Mouse (Mus musculus) heart, postnatal 36 days (tissue): ENCODE measurements around the gene Asb14. TPM values are rescaled to one million over a fixed set of nuclear protein-coding genes. Genes with fewer than 3 reads are reported as not detected.
"Not testable (repeated sequence)": the region's sequence is repeated elsewhere in the genome, so short reads cannot be mapped to it uniquely, and the experiment has no call there.

Experiments
- DNase-seq, 2 experiments: peaks; one replicate each; pipeline ENCODE4 v3.0.0; 2021 to 2022
- intact Hi-C: fragments of 180-260 bp; cut with DNase I; formaldehyde crosslinking; loops from one replicate; pipeline ENCODE4 v1.15.1; 2025
- total RNA-seq, 2 experiments: library from RNA; stranded (reverse); gene quantifications; 2 replicates each; pipeline ENCODE4 v1.2.3; 2021

Gene Asb14
- total RNA-seq, 2 experiments from 2014 or later = 89.6 to 92.3 TPM

- intact Hi-C loops = no loop called here
- no peak for DNase-seq
Measured at GRCm38 (mm10) chr14:26934891-26935290, 40.5 kb downstream of the Asb14 start.

- intact Hi-C loops = no loop called here
- DNase-seq = no peak
Measured at GRCm38 (mm10) chr14:26935558-26935957, 41.2 kb downstream of the Asb14 start.

DNA sequence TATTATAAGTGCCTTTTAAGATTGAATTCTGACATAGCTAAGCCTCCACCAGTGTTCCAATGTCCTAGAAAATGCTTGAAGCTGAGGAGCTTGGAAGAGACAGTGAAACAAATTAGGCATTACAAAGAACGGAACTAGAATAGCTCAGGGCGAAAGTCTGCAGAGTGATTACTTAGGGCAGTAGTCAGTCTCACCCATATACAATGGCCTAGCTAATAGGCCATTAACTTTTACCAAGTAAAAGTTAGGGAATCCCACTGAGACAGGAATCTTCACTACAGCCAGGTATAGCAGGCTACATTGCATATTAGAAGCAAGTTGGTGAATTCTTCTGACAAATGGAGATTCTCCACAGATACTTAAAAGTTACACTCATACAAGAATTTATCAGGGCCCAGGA lies 61.8 kb downstream of the Asb14 start:
- intact Hi-C loops = not testable (repeated sequence)

DNA sequence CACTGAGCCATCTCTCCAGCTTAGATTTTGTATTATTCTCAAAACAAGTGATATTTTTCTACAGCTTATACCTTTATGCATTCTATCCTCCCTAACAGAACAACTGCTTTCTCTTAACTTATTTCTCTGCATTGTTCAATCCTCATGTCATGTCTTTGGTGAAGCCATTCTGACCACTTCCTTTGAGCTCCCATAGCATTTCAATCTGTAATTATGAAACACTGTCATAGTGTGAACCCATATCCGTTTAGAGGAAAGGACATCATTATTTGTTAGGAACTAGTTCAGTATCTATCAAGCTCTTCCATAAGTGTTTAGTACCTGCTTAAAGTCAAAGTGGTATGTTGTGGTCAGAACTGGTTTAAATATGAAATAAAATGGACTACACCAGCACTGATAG lies 66.2 kb downstream of the Asb14 start:
- intact Hi-C loops = no loop called here
- DNase-seq = no peak

More for the DNA sequence above, 61.8 kb downstream of the Asb14 start:
- not testable (repeated sequence) for DNase-seq

Other genes starting within 250 kb of the Asb14 start
- gene Pde12, start 224.7 kb upstream of the Asb14 start, total RNA-seq = 1 to 10 TPM; 4.5 to 4.6 TPM
- under 1 TPM; 0.03 TPM for gene Dnah12, start 201.3 kb upstream of the Asb14 start, total RNA-seq
- gene Appl1, start 76.7 kb downstream of the Asb14 start, total RNA-seq = 10 to 100 TPM; 19.7 to 21.8 TPM
- gene Hesx1, start 99.9 kb downstream of the Asb14 start, total RNA-seq = not detected
- 1 to 10 TPM; 4.8 to 5.1 TPM for gene Il17rd, start 144.4 kb downstream of the Asb14 start, total RNA-seq
- gene Arhgef3, start 220.3 kb downstream of the Asb14 start, total RNA-seq = 10 to 100 TPM; 27.5 to 37.7 TPM